Mouse (Mus musculus): Measurements from ENCODE around the gene Nmrk2. TPM values are rescaled to one million over a fixed set of nuclear protein-coding genes. Genes with fewer than 3 reads are reported as not detected.
"Not testable (repeated sequence)": the region's sequence is repeated elsewhere in the genome, so short reads cannot be mapped to it uniquely, and the experiment has no call there.

Nmrk2 gene
- polyA plus RNA-seq, 1 experiment = not detected

GRCm38 (mm10) chr10:81182336-81183333 is 19.2 kb downstream of the Nmrk2 start, which contains the start of gene Dapk3:
TSS of gene Dapk3 (plus strand) at chr10:81183005.
- TF ChIP-seq POLR2A (IDR thresholded peaks at IDR 0.05; ENCODE audit: control insufficient read depth, low read depth, low read length) (peak; percentile 70), CTCF (IDR thresholded peaks at IDR 0.05; ENCODE audit: control insufficient read depth, insufficient read depth, insufficient replicate concordance, low read depth, low read length) (no peak)
- Histone ChIP-seq H3K27me3 (ENCODE audit: control insufficient read depth, insufficient read depth, low read length) (no peaks in the 10 kb centered on the region), H3K4me1 (ENCODE audit: control insufficient read depth, insufficient read depth, low read length) (peaks cover 11% of the 10 kb centered on the region), H3K4me3 (ENCODE audit: control insufficient read depth, low read depth, low read length) (peak within 1 kb of the TSS; percentile 84), H3K27ac (ENCODE audit: control insufficient read depth, insufficient read depth, low read depth, low read length) (peak within 1 kb of the TSS; percentile 75), H3K36me3 (ENCODE audit: control insufficient read depth, insufficient read depth, low read length) (no peaks in the 10 kb centered on the region; the same call in none of the 2 replicates)

- H3K4me3 ChIP-seq (ENCODE audit: control insufficient read depth, low read depth, low read length) = not testable (repeated sequence)
These were observed 20.0 kb downstream of the Nmrk2 start for GRCm38 (mm10) chr10:81181860-81182259.

GRCm38 (mm10) chr10:81180946-81181345 is 20.9 kb downstream of the Nmrk2 start:
- H3K36me3 ChIP-seq (ENCODE audit: control insufficient read depth, insufficient read depth, low read length) = no peaks in the 10 kb centered on the region; the same call in none of the 2 replicates
- no peaks in the 10 kb centered on the region for H3K27me3 ChIP-seq (ENCODE audit: control insufficient read depth, insufficient read depth, low read length)
- H3K4me3 ChIP-seq (ENCODE audit: control insufficient read depth, low read depth, low read length) = no peak overlapping the region
- peaks cover 11% of the 10 kb centered on the region for H3K4me1 ChIP-seq (ENCODE audit: control insufficient read depth, insufficient read depth, low read length)
- no peak for TF ChIP-seq POLR2A (IDR thresholded peaks at IDR 0.05; ENCODE audit: control insufficient read depth, low read depth, low read length)
- no peak for TF ChIP-seq CTCF (IDR thresholded peaks at IDR 0.05; ENCODE audit: control insufficient read depth, insufficient read depth, insufficient replicate concordance, low read depth, low read length)
- no peak overlapping the region for H3K27ac ChIP-seq (ENCODE audit: control insufficient read depth, insufficient read depth, low read depth, low read length)

More at GRCm38 (mm10) chr10:81181860-81182259, 20.0 kb downstream of the Nmrk2 start:
- peaks cover 11% of the 10 kb centered on the region for H3K4me1 ChIP-seq (ENCODE audit: control insufficient read depth, insufficient read depth, low read length)
- H3K27ac ChIP-seq (ENCODE audit: control insufficient read depth, insufficient read depth, low read depth, low read length); H3K27me3 ChIP-seq (ENCODE audit: control insufficient read depth, insufficient read depth, low read length); H3K36me3 ChIP-seq (ENCODE audit: control insufficient read depth, insufficient read depth, low read length): not testable (repeated sequence)

DNA sequence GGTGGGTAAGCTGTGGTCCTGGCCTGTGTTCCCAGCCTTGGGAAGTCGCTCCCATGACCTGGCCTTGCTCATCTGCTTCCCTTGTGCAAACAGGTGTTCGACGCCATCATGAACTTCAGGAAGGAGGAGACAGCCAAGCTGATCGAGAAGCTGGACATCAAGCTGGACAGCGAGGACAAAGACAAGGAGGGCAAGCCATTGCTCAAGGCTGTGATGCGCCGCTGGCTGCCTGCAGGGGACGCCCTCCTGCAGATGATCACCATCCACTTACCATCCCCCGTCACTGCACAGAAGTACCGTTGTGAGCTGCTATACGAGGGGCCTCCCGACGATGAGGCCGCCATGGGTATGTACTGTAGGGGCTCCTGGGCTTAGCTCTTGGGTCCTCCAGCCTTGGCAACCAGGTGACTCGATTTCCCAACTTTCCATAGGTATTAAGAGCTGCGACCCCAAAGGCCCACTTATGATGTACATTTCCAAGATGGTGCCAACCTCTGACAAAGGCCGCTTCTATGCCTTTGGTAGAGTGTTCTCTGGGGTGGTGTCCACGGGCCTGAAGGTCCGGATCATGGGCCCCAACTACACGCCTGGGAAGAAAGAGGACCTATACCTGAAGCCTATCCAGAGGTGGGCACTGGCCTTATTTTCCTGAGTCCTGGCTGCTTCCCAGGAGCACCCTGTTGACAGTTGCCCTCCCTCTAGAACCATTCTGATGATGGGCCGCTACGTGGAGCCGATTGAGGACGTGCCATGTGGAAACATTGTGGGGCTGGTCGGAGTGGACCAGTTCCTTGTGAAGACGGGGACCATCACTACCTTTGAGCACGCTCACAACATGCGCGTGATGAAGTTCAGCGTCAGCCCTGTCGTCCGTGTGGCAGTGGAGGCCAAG is 22.2 kb downstream of the Nmrk2 start:
- TF ChIP-seq POLR2A (IDR thresholded peaks at IDR 0.05; ENCODE audit: control insufficient read depth, low read depth, low read length) (no peak), CTCF (IDR thresholded peaks at IDR 0.05; ENCODE audit: control insufficient read depth, insufficient read depth, insufficient replicate concordance, low read depth, low read length) (no peak)
- H3K4me3 ChIP-seq (ENCODE audit: control insufficient read depth, low read depth, low read length) = no peak overlapping the region
- H3K36me3 ChIP-seq (ENCODE audit: control insufficient read depth, insufficient read depth, low read length) = no peaks in the 10 kb centered on the region; the same call in none of the 2 replicates
- no peak overlapping the region for H3K27ac ChIP-seq (ENCODE audit: control insufficient read depth, insufficient read depth, low read depth, low read length)
- peaks cover 20% of the 10 kb centered on the region for H3K4me1 ChIP-seq (ENCODE audit: control insufficient read depth, insufficient read depth, low read length)
- H3K27me3 ChIP-seq (ENCODE audit: control insufficient read depth, insufficient read depth, low read length) = no peaks in the 10 kb centered on the region

GRCm38 (mm10) chr10:81178927-81179326 is 22.9 kb downstream of the Nmrk2 start:
- H3K36me3 ChIP-seq (ENCODE audit: control insufficient read depth, insufficient read depth, low read length) = no peaks in the 10 kb centered on the region; the same call in none of the 2 replicates
- H3K4me3 ChIP-seq (ENCODE audit: control insufficient read depth, low read depth, low read length) = no peak overlapping the region; the same call in 1 of the 2 replicates
- peaks cover 24% of the 10 kb centered on the region for H3K4me1 ChIP-seq (ENCODE audit: control insufficient read depth, insufficient read depth, low read length)
- no peak overlapping the region for H3K27ac ChIP-seq (ENCODE audit: control insufficient read depth, insufficient read depth, low read depth, low read length)
- H3K27me3 ChIP-seq (ENCODE audit: control insufficient read depth, insufficient read depth, low read length) = no peaks in the 10 kb centered on the region
- TF ChIP-seq POLR2A (IDR thresholded peaks at IDR 0.05; ENCODE audit: control insufficient read depth, low read depth, low read length) = no peak

DNA sequence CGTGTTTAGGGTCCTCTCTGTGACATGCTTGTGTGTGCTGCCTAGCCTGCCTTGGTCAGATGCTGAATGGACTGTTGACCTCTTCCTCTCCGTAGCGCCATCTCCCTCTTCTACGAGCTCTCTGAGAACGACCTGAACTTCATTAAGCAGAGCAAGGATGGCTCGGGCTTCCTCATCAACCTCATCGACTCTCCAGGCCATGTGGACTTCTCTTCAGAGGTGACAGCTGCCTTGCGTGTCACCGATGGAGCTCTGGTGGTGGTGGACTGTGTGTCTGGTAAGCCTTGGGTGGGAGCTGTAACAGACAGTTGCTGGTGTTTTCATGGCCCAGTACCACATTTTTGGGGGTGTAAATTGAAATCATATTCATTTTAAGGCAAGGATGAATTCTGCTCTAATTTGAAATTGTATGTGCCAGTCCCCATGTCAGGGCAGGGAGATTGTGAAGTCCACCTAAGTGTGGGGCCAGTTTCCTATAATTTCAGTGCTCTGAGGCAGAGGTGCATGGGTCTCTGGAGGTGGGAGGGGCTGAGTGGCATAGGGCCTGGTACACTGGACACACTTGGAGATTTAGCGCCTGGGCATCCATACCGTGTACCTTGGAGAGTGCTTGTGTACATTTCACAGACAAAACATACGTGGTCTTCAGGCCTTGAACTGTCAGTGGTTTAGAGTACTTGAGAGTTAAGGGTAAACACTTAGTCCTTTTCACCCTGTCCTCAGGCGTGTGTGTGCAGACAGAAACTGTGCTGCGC is 23.7 kb downstream of the Nmrk2 start:
- H3K27ac ChIP-seq (ENCODE audit: control insufficient read depth, insufficient read depth, low read depth, low read length) = no peak overlapping the region; the same call in 1 of the 2 replicates
- peak overlapping the region; percentile 94 for H3K4me3 ChIP-seq (ENCODE audit: control insufficient read depth, low read depth, low read length)
- TF ChIP-seq CTCF (IDR thresholded peaks at IDR 0.05; ENCODE audit: control insufficient read depth, insufficient read depth, insufficient replicate concordance, low read depth, low read length) (no peak), POLR2A (IDR thresholded peaks at IDR 0.05; ENCODE audit: control insufficient read depth, low read depth, low read length) (no peak)
- no peaks in the 10 kb centered on the region; the same call in none of the 2 replicates for H3K36me3 ChIP-seq (ENCODE audit: control insufficient read depth, insufficient read depth, low read length)
- H3K4me1 ChIP-seq (ENCODE audit: control insufficient read depth, insufficient read depth, low read length) = peaks cover 22% of the 10 kb centered on the region
- no peaks in the 10 kb centered on the region for H3K27me3 ChIP-seq (ENCODE audit: control insufficient read depth, insufficient read depth, low read length)

Measured in testis, adult 2 months (tissue).